Mouse (Mus musculus) midbrain, embryonic 10.5 days (tissue): ENCODE results near the gene Zbtb9. TPM values are rescaled to one million over a fixed set of nuclear protein-coding genes. Genes with fewer than 3 reads are reported as not detected.

Experiments used
- DNase-seq: peaks from one replicate; pipeline ENCODE4 v3.0.0-alpha.2; 2017; ENCODE audit warnings: low spot score
- H3K27ac ChIP-seq: fragments of 300-500 bp; sonication (generic); replicated peaks from 2 replicates; pipeline ENCODE4 v1.5.1; 2016; ENCODE audit warnings: mild to moderate bottlenecking
- H3K27me3 ChIP-seq: fragments of 300-500 bp; sonication (generic); 2 replicates; pipeline ENCODE4 v1.6.1; 2016; ENCODE audit warnings: low read depth, mild to moderate bottlenecking; ENCODE audit not compliant: poor library complexity, severe bottlenecking
- H3K36me3 ChIP-seq: fragments of 300-500 bp; sonication (generic); 2 replicates; pipeline ENCODE4 v1.6.1; 2016; ENCODE audit warnings: mild to moderate bottlenecking, moderate library complexity
- H3K4me1 ChIP-seq: fragments of 300-500 bp; sonication (generic); 2 replicates; pipeline ENCODE4 v1.6.1; 2016
- H3K4me3 ChIP-seq: fragments of 300-500 bp; sonication (generic); 2 replicates; pipeline ENCODE4 v1.5.1; 2016; ENCODE audit warnings: mild to moderate bottlenecking, moderate library complexity
- H3K9me3 ChIP-seq: fragments of 300-500 bp; sonication (generic); replicated peaks from 2 replicates; pipeline ENCODE4 v1.6.1; 2016; ENCODE audit warnings: mild to moderate bottlenecking
- WGBS: fragments of 180-500 bp; shearing (Covaris S2); methylation state at CpG from one replicate; pipeline ENCODE4 v1.1.7; 2016; 5-methylcytosine and 5-hydroxymethylcytosine counted together
- polyA plus RNA-seq: library from polyadenylated mRNA; unstranded; fragments of >200 nt; fragmentation: Nextera tagmentation; extraction: Ambion mirVana; gene quantifications from 2 replicates; pipeline ENCODE4 v1.2.1, GENCODE M21; 2016

The Zbtb9 gene
- polyA plus RNA-seq, 1 experiment from 2014 or later = 18.8 TPM

GRCm38 (mm10) chr17:26939178-26939972 lies 33.6 kb upstream of the Zbtb9 start, which contains the start of gene Cuta:
TSS of gene Cuta (minus strand) at chr17:26939569.
- WGBS = 0% methylated on average over 70 of the region's 70 CpGs
- H3K27ac ChIP-seq = peak within 1 kb of the TSS; percentile 95
- DNase-seq = peak; percentile 100
- H3K27me3 ChIP-seq = no peaks in the 10 kb centered on the region
- no peaks in the 10 kb centered on the region for H3K9me3 ChIP-seq
- peaks cover 67% of the 10 kb centered on the region for H3K4me1 ChIP-seq
- H3K36me3 ChIP-seq = peaks cover 39% of the 10 kb centered on the region
- H3K4me3 ChIP-seq = peak within 1 kb of the TSS; percentile 84

- WGBS = 2% methylated on average over 3 of the region's 3 CpGs
- peak; percentile 26 for DNase-seq
- peak overlapping the region; percentile 95 for H3K27ac ChIP-seq
- H3K36me3 ChIP-seq = peaks cover 39% of the 10 kb centered on the region
- H3K27me3 ChIP-seq = no peaks in the 10 kb centered on the region
- H3K4me1 ChIP-seq = peaks cover 68% of the 10 kb centered on the region
- H3K4me3 ChIP-seq = peak overlapping the region; percentile 84
- no peaks in the 10 kb centered on the region for H3K9me3 ChIP-seq
These were observed 33.0 kb upstream of the Zbtb9 start for GRCm38 (mm10) chr17:26939973-26940300.

- Histone ChIP-seq H3K27ac (peak within 1 kb of the TSS; percentile 95), H3K4me3 (peak within 1 kb of the TSS; percentile 84), H3K9me3 (no peaks in the 10 kb centered on the region), H3K36me3 (peaks cover 28% of the 10 kb centered on the region), H3K27me3 (no peaks in the 10 kb centered on the region), H3K4me1 (peaks cover 79% of the 10 kb centered on the region)
- peak; percentile 68 for DNase-seq
- WGBS = 1% methylated on average over 20 of the region's 24 CpGs
These were observed 31.8 kb upstream of the Zbtb9 start, which contains the start of gene Syngap1 for GRCm38 (mm10) chr17:26941031-26941789. TSS of gene Syngap1 (plus strand) at chr17:26941253.

- Histone ChIP-seq H3K36me3 (peaks cover 20% of the 10 kb centered on the region), H3K9me3 (no peaks in the 10 kb centered on the region), H3K27me3 (no peaks in the 10 kb centered on the region), H3K4me1 (peaks cover 81% of the 10 kb centered on the region), H3K4me3 (peak overlapping the region; percentile 84), H3K27ac (peak overlapping the region; percentile 95)
- DNase-seq = no peak
- 5% methylated on average over 4 of the region's 4 CpGs for WGBS
These were observed 31.0 kb upstream of the Zbtb9 start for GRCm38 (mm10) chr17:26941841-26942570.

GRCm38 (mm10) chr17:26945824-26946495 lies 27.0 kb upstream of the Zbtb9 start:
- no peaks in the 10 kb centered on the region for H3K27me3 ChIP-seq
- H3K27ac ChIP-seq = peak overlapping the region; percentile 89
- WGBS = 23% methylated on average over 13 of the region's 13 CpGs
- no peak for DNase-seq
- peak overlapping the region; percentile 60 for H3K4me3 ChIP-seq
- no peaks in the 10 kb centered on the region for H3K9me3 ChIP-seq
- peaks cover 86% of the 10 kb centered on the region for H3K4me1 ChIP-seq
- H3K36me3 ChIP-seq = peaks cover 9% of the 10 kb centered on the region

GRCm38 (mm10) chr17:26946567-26946966 lies 26.4 kb upstream of the Zbtb9 start:
- under 1% methylated on average over 37 of the region's 37 CpGs for WGBS

GRCm38 (mm10) chr17:26947231-26948100 lies 25.5 kb upstream of the Zbtb9 start:
- peaks cover 86% of the 10 kb centered on the region for H3K4me1 ChIP-seq
- H3K9me3 ChIP-seq = no peaks in the 10 kb centered on the region
- no peaks in the 10 kb centered on the region for H3K27me3 ChIP-seq
- DNase-seq = peak; percentile 24
- H3K36me3 ChIP-seq = peaks cover 9% of the 10 kb centered on the region
- H3K27ac ChIP-seq = peak overlapping the region; percentile 89
- 29% methylated on average over 12 of the region's 12 CpGs for WGBS
- peak overlapping the region; percentile 60 for H3K4me3 ChIP-seq

More at GRCm38 (mm10) chr17:26946567-26946966, 26.4 kb upstream of the Zbtb9 start:
- Histone ChIP-seq H3K36me3 (peaks cover 9% of the 10 kb centered on the region), H3K9me3 (no peaks in the 10 kb centered on the region), H3K27ac (peak overlapping the region; percentile 89), H3K27me3 (no peaks in the 10 kb centered on the region), H3K4me3 (peak overlapping the region; percentile 60), H3K4me1 (peaks cover 86% of the 10 kb centered on the region)
- peak; percentile 75 for DNase-seq

GRCm38 (mm10) chr17:26948316-26949050 lies 24.5 kb upstream of the Zbtb9 start:
- Histone ChIP-seq H3K4me3 (peak overlapping the region; percentile 80), H3K27me3 (0 out of 2 replicates have a peak, but pooled peaks cover 9% of the 10 kb centered on the region), H3K36me3 (peaks cover 9% of the 10 kb centered on the region), H3K27ac (peak overlapping the region; percentile 92), H3K9me3 (no peaks in the 10 kb centered on the region), H3K4me1 (peaks cover 92% of the 10 kb centered on the region)
- 2% methylated on average over 41 of the region's 87 CpGs for WGBS
- DNase-seq = peak; percentile 76

GRCm38 (mm10) chr17:26949051-26949577 lies 23.9 kb upstream of the Zbtb9 start:
- Histone ChIP-seq H3K4me1 (peaks cover 98% of the 10 kb centered on the region), H3K9me3 (no peaks in the 10 kb centered on the region), H3K27me3 (0 out of 2 replicates have a peak, but pooled peaks cover 12% of the 10 kb centered on the region), H3K4me3 (peak overlapping the region; percentile 80), H3K27ac (peak overlapping the region; percentile 92), H3K36me3 (peaks cover 9% of the 10 kb centered on the region)
- 17% methylated on average over 8 of the region's 14 CpGs for WGBS
- DNase-seq = peak; percentile 47

- H3K4me3 ChIP-seq = peak overlapping the region; percentile 80
- WGBS = 31% methylated on average over 5 of the region's 5 CpGs
- H3K36me3 ChIP-seq = peaks cover 6% of the 10 kb centered on the region
- H3K27me3 ChIP-seq = 0 out of 2 replicates have a peak, but pooled peaks cover 12% of the 10 kb centered on the region
- peaks cover 96% of the 10 kb centered on the region for H3K4me1 ChIP-seq
- H3K27ac ChIP-seq = peak overlapping the region; percentile 92
- no peak for DNase-seq
- H3K9me3 ChIP-seq = no peaks in the 10 kb centered on the region
These were observed 23.1 kb upstream of the Zbtb9 start for GRCm38 (mm10) chr17:26949866-26950265.
